Mouse (Mus musculus) frontal cortex, adult 2 months (tissue): ENCODE measurements at regions not wholly inside any gene's neighbourhood (a gene's known extent, or its start where the extent isn't known, plus 50 kb on each side); places are given as distances from the start of the nearest gene placed in this dataset.

Experiments used
- DNase-seq, 2 experiments: peaks; one replicate each; pipeline ENCODE4 v3.0.0; 2022; ENCODE audit warnings: low spot score in 1 of 2; ENCODE audit errors: extremely low spot score in 1 of 2

GRCm38 (mm10) chr1:177568056-177568816, 126.1 kb downstream of the Zbtb18 start:
- no peak for DNase-seq

DNA sequence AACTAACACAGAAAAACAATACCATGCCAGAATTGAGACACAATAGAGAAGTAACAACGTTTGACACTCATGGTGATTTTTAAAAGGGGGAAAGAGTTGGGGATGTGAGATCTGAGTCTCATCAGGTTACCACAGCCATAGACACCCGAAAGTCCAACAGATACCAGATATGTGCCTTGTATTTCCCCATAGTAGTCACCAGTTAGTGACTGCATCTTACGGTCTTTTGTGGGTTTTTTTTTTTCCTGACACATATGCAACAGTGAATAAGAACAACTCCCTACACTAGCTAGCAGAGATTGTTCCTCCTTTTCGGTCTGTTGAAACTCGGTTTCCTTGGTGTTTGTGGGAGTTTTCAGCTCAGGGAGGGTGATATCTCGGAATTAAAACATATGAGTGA, 127.4 kb downstream of the Zbtb18 start:
- DNase-seq = no peak

GRCm38 (mm10) chr1:177573017-177573725, 131.0 kb downstream of the Zbtb18 start:
- peak; percentile 85 to 86 for DNase-seq

DNA sequence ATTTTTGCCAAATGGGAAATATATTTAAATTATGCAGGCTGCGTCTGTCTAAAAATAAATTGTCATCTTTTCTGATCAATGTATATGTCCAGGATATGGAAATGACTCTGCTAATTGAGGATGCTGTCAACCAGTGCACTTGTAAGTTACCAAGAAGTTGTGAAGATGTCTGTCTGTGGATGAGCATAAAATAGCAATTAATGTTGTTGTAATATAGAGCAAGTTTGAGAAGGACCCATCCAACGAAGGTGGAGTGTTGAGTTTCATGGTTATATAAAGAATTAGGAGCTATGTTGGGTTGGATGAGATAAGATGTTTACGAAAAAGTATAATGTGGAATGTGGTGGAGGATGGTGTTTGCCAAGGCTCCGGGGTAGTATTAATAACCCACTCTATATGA, 131.6 kb downstream of the Zbtb18 start:
- peak; percentile 11 to 23 for DNase-seq

GRCm38 (mm10) chr1:177574312-177574711, 132.2 kb downstream of the Zbtb18 start:
- no peak for DNase-seq

DNA sequence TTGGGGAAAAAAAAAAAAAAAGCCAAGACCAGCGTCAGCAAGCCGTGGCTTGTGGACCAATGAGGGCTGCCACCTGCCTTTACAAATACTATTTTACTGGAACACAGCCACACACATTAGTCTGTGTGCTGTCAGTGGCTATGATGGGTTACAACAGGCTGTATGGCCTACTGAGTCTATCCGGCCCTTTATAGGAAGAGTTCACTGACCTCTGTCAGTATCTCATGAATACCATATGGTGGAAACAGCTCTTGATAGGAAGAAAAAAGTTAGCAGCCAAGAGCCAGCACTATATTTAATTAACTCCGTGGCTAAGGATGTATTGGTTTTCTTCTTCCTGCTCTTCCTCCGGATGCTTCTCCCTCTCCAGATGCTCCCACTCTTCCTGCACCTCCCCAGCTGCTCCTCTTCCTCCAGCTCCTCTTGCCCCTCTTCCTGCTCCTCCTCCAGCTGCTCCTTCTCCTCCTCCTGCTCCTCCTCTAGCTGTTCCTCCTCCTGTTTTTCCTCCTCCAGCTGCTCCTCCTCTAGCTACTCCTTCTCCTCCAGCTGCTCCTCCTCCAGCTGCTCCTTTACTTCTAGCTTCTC, 142.2 kb downstream of the Zbtb18 start:
- no peak for DNase-seq

DNA sequence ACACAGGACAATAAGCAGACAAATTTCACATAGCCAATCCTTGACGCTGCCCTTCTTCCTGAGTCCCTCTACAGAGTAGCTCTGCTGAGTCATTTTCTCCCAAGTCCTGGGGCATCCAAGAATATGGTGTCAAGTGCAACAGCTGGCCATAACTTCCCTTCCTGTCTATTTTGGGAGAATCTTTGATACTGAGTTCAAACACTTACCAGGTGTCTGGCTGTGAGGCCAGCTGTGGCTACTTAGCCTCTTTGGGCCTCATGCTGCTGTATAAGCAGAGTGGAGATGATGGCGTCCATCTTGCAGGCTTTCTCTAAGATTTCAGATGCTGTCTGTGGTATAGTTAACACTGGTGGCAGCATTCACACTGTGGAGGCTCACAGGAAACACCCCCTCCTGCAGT, 143.2 kb downstream of the Zbtb18 start:
- no peak for DNase-seq

GRCm38 (mm10) chr1:177589034-177589433, 140.6 kb upstream of the 1700016C15Rik start:
- DNase-seq = no peak

DNA sequence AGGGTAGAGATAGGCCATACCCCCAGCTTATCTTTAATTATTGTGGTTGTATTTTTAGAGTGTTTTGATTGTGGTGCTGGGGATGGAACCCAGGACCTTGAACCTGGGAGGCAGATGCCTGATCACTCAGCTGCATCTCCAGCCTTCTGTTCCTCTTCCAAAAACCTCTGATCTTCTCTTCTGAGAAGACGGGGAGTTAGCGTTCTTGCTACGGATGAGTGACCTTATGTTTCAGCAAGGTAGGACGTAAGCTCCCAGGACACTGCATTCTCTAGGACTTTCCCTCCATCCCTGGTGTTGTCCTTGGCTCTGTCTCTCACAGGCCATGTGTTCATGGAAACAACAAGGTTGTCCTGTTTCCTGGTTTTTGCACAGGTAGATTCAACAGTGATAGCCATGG, 140.0 kb upstream of the 1700016C15Rik start:
- no peak for DNase-seq

DNA sequence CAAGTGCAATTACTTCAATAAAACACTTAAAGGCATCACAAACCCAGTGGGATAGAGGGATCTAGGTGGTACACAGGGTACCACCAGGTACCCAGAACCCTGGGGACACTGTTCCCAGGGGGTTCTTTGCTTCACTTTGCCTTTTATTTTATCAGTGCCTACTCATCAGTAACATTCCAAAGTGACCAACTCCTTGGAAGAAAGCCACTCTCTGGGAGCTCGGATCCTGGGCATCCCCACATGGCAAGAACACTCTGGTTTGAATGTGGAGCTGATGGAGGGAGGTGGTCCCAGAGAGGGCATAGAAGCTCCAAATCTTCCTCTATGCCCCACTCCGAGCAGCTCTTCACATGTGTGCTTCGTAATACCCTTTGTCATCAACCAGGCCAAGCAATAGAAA, 137.9 kb upstream of the 1700016C15Rik start:
- no peak for DNase-seq

- DNase-seq = no peak
These were observed 137.3 kb upstream of the 1700016C15Rik start for GRCm38 (mm10) chr1:177592337-177592736.

GRCm38 (mm10) chr1:177594341-177594740, 135.3 kb upstream of the 1700016C15Rik start:
- DNase-seq = no peak

- no peak for DNase-seq
These were observed 134.2 kb upstream of the 1700016C15Rik start for GRCm38 (mm10) chr1:177595326-177595914.

DNA sequence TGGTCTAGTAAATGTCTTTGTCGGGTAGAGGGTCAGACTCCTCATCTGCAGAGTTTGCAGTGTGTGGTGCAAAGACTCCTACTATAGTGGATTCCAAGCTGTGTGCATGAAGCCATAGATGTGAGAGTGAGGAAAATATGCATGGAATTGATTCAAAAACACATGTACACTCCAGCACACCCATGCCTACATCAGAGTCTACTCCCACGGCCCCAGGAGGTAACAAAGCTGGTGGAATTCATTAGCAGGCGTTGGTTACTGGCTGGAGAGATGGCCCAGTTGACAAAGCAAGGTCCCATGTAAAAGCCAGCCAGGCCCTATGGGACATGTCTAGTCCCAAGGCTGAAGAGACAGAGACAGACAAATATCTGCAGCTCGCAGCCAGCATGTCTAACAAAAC, 132.6 kb upstream of the 1700016C15Rik start:
- DNase-seq = no peak

- DNase-seq = no peak
These were observed 124.2 kb upstream of the 1700016C15Rik start for GRCm38 (mm10) chr1:177605353-177605969.

DNA sequence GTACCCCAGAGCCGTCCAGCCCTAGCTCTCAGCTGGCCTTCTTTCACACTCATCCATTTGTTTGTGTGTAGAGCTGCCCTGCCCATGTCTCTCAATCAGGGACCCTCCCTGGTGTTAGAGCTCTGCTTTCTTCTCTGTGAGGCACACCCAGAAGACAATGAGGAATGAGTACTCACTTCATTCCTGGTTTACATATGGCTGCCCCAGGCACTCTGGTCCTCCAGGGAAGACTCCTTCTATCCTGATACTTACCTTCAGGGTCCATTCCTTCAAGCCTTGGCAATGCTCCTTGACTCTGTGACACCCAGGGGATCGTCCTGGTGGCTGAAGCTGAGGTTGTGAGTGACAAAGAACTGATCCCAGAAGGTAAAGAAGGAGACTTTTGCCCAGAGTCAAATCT, 122.0 kb upstream of the 1700016C15Rik start:
- no peak for DNase-seq

GRCm38 (mm10) chr1:177608551-177609020, 121.0 kb upstream of the 1700016C15Rik start:
- no peak for DNase-seq

- no peak for DNase-seq
These were observed 120.4 kb upstream of the 1700016C15Rik start for GRCm38 (mm10) chr1:177609226-177609625.

DNA sequence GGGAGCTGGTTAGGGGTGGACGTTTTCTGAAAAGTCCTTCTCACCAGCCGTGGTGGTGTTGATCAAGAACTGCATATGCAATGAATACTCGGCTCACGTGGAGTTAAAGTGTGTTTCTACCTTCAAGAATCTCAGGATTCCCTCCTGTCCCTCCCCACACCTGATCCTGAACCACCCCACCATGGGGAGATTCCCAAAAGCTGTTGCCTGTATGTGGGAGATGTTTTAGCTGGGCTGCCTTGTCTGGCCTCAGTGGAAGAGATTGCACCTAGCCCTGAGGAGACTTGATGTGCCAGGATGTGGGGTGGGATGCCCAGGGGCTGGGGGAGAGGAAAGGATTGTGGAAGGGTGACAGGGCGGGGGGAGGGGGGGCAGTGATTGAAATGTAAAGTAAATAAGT, 119.9 kb upstream of the 1700016C15Rik start:
- DNase-seq = no peak

- no peak for DNase-seq
These were observed 119.5 kb upstream of the 1700016C15Rik start for GRCm38 (mm10) chr1:177610156-177610555.

GRCm38 (mm10) chr1:177612546-177612945, 117.1 kb upstream of the 1700016C15Rik start:
- DNase-seq = no peak
